Mouse (Mus musculus) liver, embryonic 14.5 days (tissue): ENCODE measurements at regions not wholly inside any gene's neighbourhood (a gene's known extent, or its start where the extent isn't known, plus 50 kb on each side); places are given as distances from the start of the nearest gene placed in this dataset.

ENCODE experiments used
- ATAC-seq: fragments of 200-750 bp; cut with Nextera tagmentation; 2 replicates; pipeline ENCODE4 v1.8.0; 2017; ENCODE audit warnings: moderate number of reproducible peaks, mild to moderate bottlenecking, moderate library complexity; ENCODE audit not compliant: insufficient read depth
- DNase-seq, 3 experiments: peaks; one replicate each; pipeline ENCODE4 v3.0.0-alpha.2; 2012 to 2013; ENCODE audit warnings: low read depth in 3 of 3, low spot score in 3 of 3
- H3K27ac ChIP-seq: fragments of 300-500 bp; sonication (generic); 2 replicates; pipeline ENCODE4 v1.5.1; 2014; ENCODE audit warnings: moderate library complexity, mild to moderate bottlenecking, control low read depth, inconsistent platforms
- H3K27me3 ChIP-seq: fragments of 300-500 bp; sonication (generic); 2 replicates; pipeline ENCODE4 v1.6.1; 2014; ENCODE audit warnings: mild to moderate bottlenecking, low read length, moderate library complexity; ENCODE audit not compliant: control insufficient read depth, insufficient read depth
- H3K36me3 ChIP-seq: fragments of 300-500 bp; sonication (generic); replicated peaks from 2 replicates; pipeline ENCODE4 v1.6.1; 2014; ENCODE audit warnings: low read depth; ENCODE audit not compliant: control insufficient read depth, insufficient read depth
- H3K4me1 ChIP-seq, 2 experiments: fragments of 200-500 bp in 1 of 2; fragments of 300-500 bp in 1 of 2; sonication (generic) in 1 of 2; replicated peaks; 2 replicates each; pipeline ENCODE4 v1.6.1; 2012 to 2014; ENCODE audit warnings: antibody characterized with exemption in 1 of 2, inconsistent platforms in 1 of 2, low read length in 1 of 2; ENCODE audit not compliant: control insufficient read depth in 2 of 2, insufficient read depth in 2 of 2
- H3K4me2 ChIP-seq: fragments of 300-500 bp; sonication (generic); 2 replicates; pipeline ENCODE4 v1.6.1; 2014; ENCODE audit warnings: low read depth, mild to moderate bottlenecking, control low read depth, moderate library complexity
- H3K4me3 ChIP-seq, 2 experiments: fragments of 200-500 bp in 1 of 2; fragments of 300-500 bp in 1 of 2; sonication (generic) in 1 of 2; 2 replicates each; pipeline ENCODE4 v1.5.1; 2012 to 2014; ENCODE audit warnings: low read depth in 2 of 2, low read length in 2 of 2, mild to moderate bottlenecking in 2 of 2, control low read depth in 1 of 2, inconsistent platforms in 1 of 2, moderate library complexity in 1 of 2; ENCODE audit not compliant: insufficient read depth in 1 of 2
- H3K9ac ChIP-seq: fragments of 300-500 bp; sonication (generic); replicated peaks from 2 replicates; pipeline ENCODE4 v1.6.1; 2014; ENCODE audit warnings: mild to moderate bottlenecking, control low read depth, moderate library complexity
- H3K9me3 ChIP-seq: fragments of 300-500 bp; sonication (generic); 2 replicates; pipeline ENCODE4 v1.6.1; 2016; ENCODE audit warnings: low read length, mixed read lengths; ENCODE audit not compliant: control insufficient read depth
- CTCF ChIP-seq: IDR thresholded peaks from 2 replicates; pipeline ENCODE4 v1.5.1; 2016; ENCODE audit warnings: antibody characterized with exemption, low read depth, control low read depth
- EP300 ChIP-seq: IDR thresholded peaks from 2 replicates; pipeline ENCODE4 v1.6.1; 2016; ENCODE audit warnings: antibody characterized with exemption, low read depth
- WGBS: fragments of 180-500 bp; shearing (Covaris S2); extraction: QIAGEN DNeasy Blood & Tissue Kit; methylation state at CpG from one replicate; pipeline ENCODE4 v1.1.7; 2014; ENCODE audit not compliant: insufficient replicate concordance; 5-methylcytosine and 5-hydroxymethylcytosine counted together

- no peak overlapping the region for H3K27ac ChIP-seq
- WGBS: 51% methylated on average over 6 of the region's 6 CpGs
Measured at GRCm38 (mm10) chr1:194426293-194426692, 191.7 kb upstream of the Plxna2 start.

GRCm38 (mm10) chr1:194424201-194424600, 193.8 kb upstream of the Plxna2 start:
- Histone ChIP-seq H3K27me3 (no peaks in the 10 kb centered on the region), H3K4me3 (no peak overlapping the region), H3K4me1 (no peaks in the 10 kb centered on the region), H3K4me2 (no peak overlapping the region), H3K27ac (no peak overlapping the region), H3K9ac (no peak overlapping the region), H3K9me3 (no peaks in the 10 kb centered on the region), H3K36me3 (no peaks in the 10 kb centered on the region)
- no peak for TF ChIP-seq EP300
- no peak for TF ChIP-seq CTCF
- ATAC-seq (no peak), DNase-seq (no peak)
- WGBS: 60% methylated on average over 2 of the region's 2 CpGs

More at GRCm38 (mm10) chr1:194426293-194426692, 191.7 kb upstream of the Plxna2 start:
- Histone ChIP-seq H3K4me2 (no peak overlapping the region), H3K9ac (no peak overlapping the region), H3K4me1 (no peaks in the 10 kb centered on the region), H3K4me3 (no peak overlapping the region), H3K36me3 (no peaks in the 10 kb centered on the region), H3K27me3 (no peaks in the 10 kb centered on the region), H3K9me3 (no peaks in the 10 kb centered on the region)
- no peak for ATAC-seq
- no peak for TF ChIP-seq CTCF
- TF ChIP-seq EP300: no peak
- no peak for DNase-seq

DNA sequence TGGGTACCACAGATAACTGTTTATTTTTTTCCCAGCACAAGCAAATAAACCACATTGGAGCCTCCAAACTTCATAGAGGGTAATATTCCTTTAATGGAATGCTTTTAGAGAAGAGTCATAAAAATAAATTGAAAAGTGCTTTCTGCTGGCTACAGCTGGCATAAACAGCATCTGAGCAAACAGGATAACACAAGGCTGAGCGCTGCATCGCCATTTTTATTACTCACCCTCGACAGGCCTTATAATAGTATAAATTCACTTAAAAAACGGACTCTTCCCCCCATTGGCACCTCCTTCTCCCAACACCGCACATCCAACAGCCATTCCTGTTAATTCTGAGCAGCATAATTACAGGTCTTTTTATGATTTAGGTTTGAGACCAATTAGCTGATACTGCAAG, 205.8 kb upstream of the Plxna2 start:
- H3K36me3 ChIP-seq: no peaks in the 10 kb centered on the region
- 60% methylated on average over 5 of the region's 5 CpGs for WGBS
- no peak overlapping the region for H3K4me2 ChIP-seq
- H3K4me1 ChIP-seq: no peaks in the 10 kb centered on the region
- H3K27me3 ChIP-seq: no peaks in the 10 kb centered on the region
- ATAC-seq (no peak), DNase-seq (no peak)
- no peak overlapping the region for H3K9ac ChIP-seq
- H3K4me3 ChIP-seq: no peak overlapping the region
- no peaks in the 10 kb centered on the region for H3K9me3 ChIP-seq
- H3K27ac ChIP-seq: no peak overlapping the region
- TF ChIP-seq EP300 (no peak), CTCF (no peak)

GRCm38 (mm10) chr1:194411788-194412187, 206.2 kb upstream of the Plxna2 start:
- Histone ChIP-seq H3K36me3 (no peaks in the 10 kb centered on the region), H3K4me2 (no peak overlapping the region), H3K4me3 (no peak overlapping the region), H3K9ac (no peak overlapping the region), H3K4me1 (no peaks in the 10 kb centered on the region), H3K9me3 (no peaks in the 10 kb centered on the region), H3K27ac (no peak overlapping the region), H3K27me3 (no peaks in the 10 kb centered on the region)
- TF ChIP-seq CTCF: no peak
- ATAC-seq: no peak
- no peak for DNase-seq
- WGBS: 50% methylated on average over 2 of the region's 2 CpGs

DNA sequence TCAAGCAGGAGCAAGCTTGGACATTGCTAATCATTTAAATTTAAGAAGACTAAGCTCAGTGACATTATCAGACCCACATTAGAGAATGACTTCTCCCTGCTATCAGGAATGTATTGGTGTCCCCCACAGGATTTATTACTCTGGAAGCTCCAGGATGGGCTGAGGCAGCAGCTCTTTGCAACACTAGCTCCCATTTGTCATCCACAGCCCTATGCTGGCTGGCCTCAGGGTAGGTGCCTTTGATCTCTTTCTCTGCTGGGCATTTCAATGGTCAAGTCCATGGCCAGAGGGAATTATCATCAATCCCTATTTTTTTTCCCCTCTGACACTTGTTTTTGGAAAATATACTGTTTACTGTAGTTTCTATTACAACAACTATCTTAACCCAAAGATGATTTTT, 218.7 kb upstream of the Plxna2 start:
- TF ChIP-seq EP300: no peak
- TF ChIP-seq CTCF: no peak
- Histone ChIP-seq H3K4me1 (no peaks in the 10 kb centered on the region), H3K36me3 (no peaks in the 10 kb centered on the region), H3K27ac (no peak overlapping the region), H3K27me3 (no peaks in the 10 kb centered on the region), H3K4me2 (no peak overlapping the region), H3K9me3 (no peaks in the 10 kb centered on the region), H3K4me3 (no peak overlapping the region), H3K9ac (no peak overlapping the region)
- DNase-seq (no peak), ATAC-seq (no peak)
